Mouse (Mus musculus): Measurements from ENCODE around the gene Insl6. TPM values are rescaled to one million over a fixed set of nuclear protein-coding genes. Genes with fewer than 3 reads are reported as not detected.

Insl6 gene
- polyA plus RNA-seq, 2 experiments, result 0.45 to 1.2 TPM

GRCm38 (mm10) chr19:29325852-29326180, 660 bp upstream of the Insl6 start:
- DNase-seq (ENCODE audit: low read depth in 3 of 3, low spot score in 3 of 3) (no peak), ATAC-seq (ENCODE audit: insufficient read depth) (no peak)
- Histone ChIP-seq H3K36me3 (replicated peaks; ENCODE audit: control insufficient read depth, insufficient read depth, low read depth) (no peaks in the 10 kb centered on the region), H3K9ac (replicated peaks) (no peak overlapping the region), H3K27me3 (ENCODE audit: control insufficient read depth, insufficient read depth, low read length) (0 out of 2 replicates have a peak, but pooled peaks cover 2% of the 10 kb centered on the region), H3K4me2 (ENCODE audit: low read depth) (peak overlapping the region; percentile 52), H3K9me3 (ENCODE audit: control insufficient read depth, low read length) (no peaks in the 10 kb centered on the region), H3K27ac (no peak overlapping the region), H3K4me1 (replicated peaks; ENCODE audit: control insufficient read depth in 2 of 2, insufficient read depth in 2 of 2, low read length in 1 of 2) (peaks cover 3 to 10% of the 10 kb centered on the region in 2 experiments; a peak in 3 of 4 replicates), H3K4me3 (ENCODE audit: insufficient read depth in 1 of 2, low read depth in 2 of 2, low read length in 2 of 2) (peak overlapping the region in 1 of 2 experiments; percentile 9; a peak in 1 of 4 replicates)
- TF ChIP-seq CTCF (IDR thresholded peaks at IDR 0.05; ENCODE audit: low read depth), result no peak
- TF ChIP-seq EP300 (IDR thresholded peaks at IDR 0.05; ENCODE audit: low read depth), result no peak
- 63% methylated on average over 9 of the region's 9 CpGs for WGBS (ENCODE audit: insufficient replicate concordance)

GRCm38 (mm10) chr19:29323416-29324049, 1.6 kb downstream of the Insl6 start:
- no peaks in the 10 kb centered on the region for H3K9me3 ChIP-seq (ENCODE audit: control insufficient read depth, low read length)
- no peak for DNase-seq (ENCODE audit: low read depth in 3 of 3, low spot score in 3 of 3)
- no peak overlapping the region for H3K4me3 ChIP-seq (ENCODE audit: insufficient read depth in 1 of 2, low read depth in 2 of 2, low read length in 2 of 2)
- no peak for ATAC-seq (ENCODE audit: insufficient read depth)
- WGBS (ENCODE audit: insufficient replicate concordance), result 60% methylated on average over 8 of the region's 8 CpGs
- H3K36me3 ChIP-seq (replicated peaks; ENCODE audit: control insufficient read depth, insufficient read depth, low read depth), result no peaks in the 10 kb centered on the region
- no peak overlapping the region for H3K4me2 ChIP-seq (ENCODE audit: low read depth)
- H3K27me3 ChIP-seq (ENCODE audit: control insufficient read depth, insufficient read depth, low read length), result 0 out of 2 replicates have a peak, but pooled peaks cover 2% of the 10 kb centered on the region
- H3K27ac ChIP-seq, result no peak overlapping the region
- no peak for TF ChIP-seq CTCF (IDR thresholded peaks at IDR 0.05; ENCODE audit: low read depth)
- TF ChIP-seq EP300 (IDR thresholded peaks at IDR 0.05; ENCODE audit: low read depth), result no peak
- peaks cover 3 to 10% of the 10 kb centered on the region in 2 experiments; a peak in 3 of 4 replicates for H3K4me1 ChIP-seq (replicated peaks; ENCODE audit: control insufficient read depth in 2 of 2, insufficient read depth in 2 of 2, low read length in 1 of 2)
- no peak overlapping the region for H3K9ac ChIP-seq (replicated peaks)

GRCm38 (mm10) chr19:29312661-29313060, 12.5 kb downstream of the Insl6 start:
- Histone ChIP-seq H3K9ac (replicated peaks) (no peak overlapping the region), H3K36me3 (replicated peaks; ENCODE audit: control insufficient read depth, insufficient read depth, low read depth) (peaks cover 38% of the 10 kb centered on the region), H3K27ac (no peak overlapping the region), H3K27me3 (ENCODE audit: control insufficient read depth, insufficient read depth, low read length) (no peaks in the 10 kb centered on the region), H3K4me1 (replicated peaks; ENCODE audit: control insufficient read depth in 2 of 2, insufficient read depth in 2 of 2, low read length in 1 of 2) (no peaks in the 10 kb centered on the region), H3K9me3 (ENCODE audit: control insufficient read depth, low read length) (no peaks in the 10 kb centered on the region), H3K4me3 (ENCODE audit: insufficient read depth in 1 of 2, low read depth in 2 of 2, low read length in 2 of 2) (no peak overlapping the region), H3K4me2 (ENCODE audit: low read depth) (no peak overlapping the region)
- DNase-seq (ENCODE audit: low read depth in 3 of 3, low spot score in 3 of 3) (no peak), ATAC-seq (ENCODE audit: insufficient read depth) (no peak)
- TF ChIP-seq EP300 (IDR thresholded peaks at IDR 0.05; ENCODE audit: low read depth), result no peak
- TF ChIP-seq CTCF (IDR thresholded peaks at IDR 0.05; ENCODE audit: low read depth), result no peak
- 86% methylated on average over 7 of the region's 7 CpGs for WGBS (ENCODE audit: insufficient replicate concordance)

- H3K4me2 ChIP-seq (ENCODE audit: low read depth), result no peak overlapping the region
- ATAC-seq (ENCODE audit: insufficient read depth), result no peak
- no peak for TF ChIP-seq EP300 (IDR thresholded peaks at IDR 0.05; ENCODE audit: low read depth)
- no peak for TF ChIP-seq CTCF (IDR thresholded peaks at IDR 0.05; ENCODE audit: low read depth)
- no peaks in the 10 kb centered on the region for H3K9me3 ChIP-seq (ENCODE audit: control insufficient read depth, low read length)
- H3K36me3 ChIP-seq (replicated peaks; ENCODE audit: control insufficient read depth, insufficient read depth, low read depth), result peaks cover 42% of the 10 kb centered on the region
- no peaks in the 10 kb centered on the region for H3K4me1 ChIP-seq (replicated peaks; ENCODE audit: control insufficient read depth in 2 of 2, insufficient read depth in 2 of 2, low read length in 1 of 2)
- no peak for DNase-seq (ENCODE audit: low read depth in 3 of 3, low spot score in 3 of 3)
- no peak overlapping the region for H3K27ac ChIP-seq
- H3K27me3 ChIP-seq (ENCODE audit: control insufficient read depth, insufficient read depth, low read length), result no peaks in the 10 kb centered on the region
- H3K4me3 ChIP-seq (ENCODE audit: insufficient read depth in 1 of 2, low read depth in 2 of 2, low read length in 2 of 2), result no peak overlapping the region
- WGBS (ENCODE audit: insufficient replicate concordance), result 89% methylated on average over 8 of the region's 8 CpGs
- no peak overlapping the region for H3K9ac ChIP-seq (replicated peaks)
These were observed 13.4 kb downstream of the Insl6 start for GRCm38 (mm10) chr19:29311791-29312190.

GRCm38 (mm10) chr19:29308832-29309231, 16.3 kb downstream of the Insl6 start:
- DNase-seq (ENCODE audit: low read depth in 3 of 3, low spot score in 3 of 3) (no peak), ATAC-seq (ENCODE audit: insufficient read depth) (no peak)
- H3K4me3 ChIP-seq (ENCODE audit: insufficient read depth in 1 of 2, low read depth in 2 of 2, low read length in 2 of 2), result no peak overlapping the region
- no peaks in the 10 kb centered on the region for H3K4me1 ChIP-seq (replicated peaks; ENCODE audit: control insufficient read depth in 2 of 2, insufficient read depth in 2 of 2, low read length in 1 of 2)
- no peak overlapping the region for H3K4me2 ChIP-seq (ENCODE audit: low read depth)
- H3K9me3 ChIP-seq (ENCODE audit: control insufficient read depth, low read length), result no peaks in the 10 kb centered on the region
- H3K36me3 ChIP-seq (replicated peaks; ENCODE audit: control insufficient read depth, insufficient read depth, low read depth), result peaks cover 45% of the 10 kb centered on the region
- no peak overlapping the region for H3K9ac ChIP-seq (replicated peaks)
- TF ChIP-seq CTCF (IDR thresholded peaks at IDR 0.05; ENCODE audit: low read depth) (no peak), EP300 (IDR thresholded peaks at IDR 0.05; ENCODE audit: low read depth) (no peak)
- H3K27me3 ChIP-seq (ENCODE audit: control insufficient read depth, insufficient read depth, low read length), result no peaks in the 10 kb centered on the region
- H3K27ac ChIP-seq, result no peak overlapping the region
